ENCODE assay signal across 15 mouse cellular contexts in genomic region chr8:127836410-127837206, GRCm38 (mm10).
A peak's percentile ranks its signal among the peaks of the same experiment; 100 is the strongest.
DNase-seq lines count a peak whose midpoint lies in the region; ATAC-seq and TF ChIP-seq lines count a peak whose summit lies in the region.
"Had no signal": no experiment of that assay in that cellular context is flagged by ENCODE, and none has a peak within 500 bp of the region (broad histone marks: within the 10 kb centered on the region; RNA-seq: fewer than 3 reads in every experiment).

No protein-coding gene starts in this region.

- peak; percentile 20 for DNase-seq in gastrocnemius, adult 2 months
- DNase-seq in gastrocnemius, adult 8-10 months (ENCODE audit: low spot score in 2 of 2), result no peak
- peak; percentile 7 for DNase-seq in kidney, postnatal 14 days
- peak; percentile 78 for DNase-seq in 416B (ENCODE audit: low read depth)
- peak; percentile 16 for DNase-seq in induced T-regulatory cell, adult 2 months (ENCODE audit: low read depth)
- no peak for DNase-seq in frontal cortex, postnatal 25 days (ENCODE audit: low spot score in 2 of 2)
- DNase-seq in B cell, adult 2 months, result no peak
- DNase-seq: cerebellum, adult 2 months; embryo, embryonic 11 days; gastrocnemius, postnatal 36 days; midbrain, embryonic 14.5 days; thymus, postnatal 14 days had no signal

- H3K4me2 ChIP-seq in kidney, embryonic 14.5 days (replicated peaks; ENCODE audit: low read depth, low read length), result no peak overlapping the region
- H3K4me2 ChIP-seq: forebrain, embryonic 15.5 days had no signal

- 80% methylated on average over 6 of the region's 6 CpGs for WGBS in kidney, embryonic 14.5 days

- peak; percentile 21; the same call in 1 of the 2 replicates for TF ChIP-seq CTCF in gastrocnemius, adult 2 months (IDR thresholded peaks at IDR 0.05)

- no peak overlapping the region for H3K27ac ChIP-seq in gastrocnemius, adult 2 months
- no peak overlapping the region for H3K27ac ChIP-seq in kidney, embryonic 14.5 days (ENCODE audit: low read depth, low read length)
- H3K27ac ChIP-seq: forebrain, embryonic 15.5 days had no signal

- no peak for ATAC-seq in kidney, embryonic 14.5 days (ENCODE audit: low FRiP score, low TSS enrichment)
- ATAC-seq: forebrain, embryonic 15.5 days; inflammation-experienced regulatory T-cells, adult 6 months had no signal

- no peaks in the 10 kb centered on the region for H3K4me1 ChIP-seq in kidney, embryonic 14.5 days (ENCODE audit: control insufficient read depth, insufficient read depth, low read length)
- H3K4me1 ChIP-seq: forebrain, embryonic 15.5 days had no signal

- H3K36me3 ChIP-seq in kidney, embryonic 14.5 days (ENCODE audit: control insufficient read depth, insufficient read depth, low read length), result no peaks in the 10 kb centered on the region
- H3K36me3 ChIP-seq: forebrain, embryonic 15.5 days had no signal

- intact Hi-C loops in gastrocnemius, adult 2 months (cut with DNase I), result loop anchor here (10.0 kb wide), 1 partner anchor 528 kb away; no protein-coding TSS in a partner anchor

- H3K9me3 ChIP-seq in kidney, embryonic 14.5 days (ENCODE audit: control insufficient read depth, low read length), result no peaks in the 10 kb centered on the region
- H3K9me3 ChIP-seq: forebrain, embryonic 15.5 days had no signal

- H3K9ac ChIP-seq in kidney, embryonic 14.5 days (ENCODE audit: low read depth, low read length), result no peak overlapping the region
- H3K9ac ChIP-seq: forebrain, embryonic 15.5 days had no signal

- no peaks in the 10 kb centered on the region for H3K27me3 ChIP-seq in kidney, embryonic 14.5 days (ENCODE audit: control insufficient read depth, insufficient read depth, low read length)
- H3K27me3 ChIP-seq: forebrain, embryonic 15.5 days had no signal

- no peak overlapping the region for H3K4me3 ChIP-seq in gastrocnemius, adult 2 months
- no peak overlapping the region for H3K4me3 ChIP-seq in kidney, embryonic 14.5 days (ENCODE audit: low read length)
- H3K4me3 ChIP-seq: forebrain, embryonic 15.5 days had no signal

Comparison
In these comparisons a context has a peak if more than half of its experiments do, and no peak if none do; other contexts are left out.
1. DNase-seq: peak in gastrocnemius, adult 2 months (single experiment), kidney, postnatal 14 days (single experiment), 416B (single experiment) and induced T-regulatory cell, adult 2 months (single experiment); none in gastrocnemius, adult 8-10 months (0 of 2), frontal cortex, postnatal 25 days (0 of 2) and B cell, adult 2 months (0 of 2).